Mouse (Mus musculus): Measurements from ENCODE around the gene Shox2. TPM values are rescaled to one million over a fixed set of nuclear protein-coding genes. Genes with fewer than 3 reads are reported as not detected.

Shox2 gene
- polyA plus RNA-seq, 1 experiment from 2014 or later = 18.6 TPM

- ATAC-seq (ENCODE audit: low read depth) (no peak), DNase-seq (ENCODE audit: low spot score) (no peak)
- Histone ChIP-seq H3K9ac (ENCODE audit: low read depth, low read length) (peak overlapping the region; percentile 41; the same call in 1 of the 2 replicates), H3K4me1 (ENCODE audit: control insufficient read depth, insufficient read depth, low read length) (peaks cover 20% of the 10 kb centered on the region; the same call in 1 of the 2 replicates), H3K4me3 (ENCODE audit: low read depth, low read length) (peak overlapping the region; percentile 52; the same call in 1 of the 2 replicates), H3K27ac (replicated peaks; ENCODE audit: low read depth, low read length) (no peak overlapping the region), H3K4me2 (ENCODE audit: low read depth, low read length) (peak overlapping the region; percentile 77), H3K36me3 (ENCODE audit: control insufficient read depth, insufficient read depth, low read length) (no peaks in the 10 kb centered on the region), H3K9me3 (ENCODE audit: control insufficient read depth, low read length) (no peaks in the 10 kb centered on the region), H3K27me3 (replicated peaks; ENCODE audit: control insufficient read depth, insufficient read depth, low read length) (peaks cover 78% of the 10 kb centered on the region)
- 19% methylated on average over 16 of the region's 16 CpGs for WGBS
Observed at GRCm38 (mm10) chr3:66972191-66972950, 9.2 kb downstream of the Shox2 start.

- ATAC-seq (ENCODE audit: low read depth) (no peak), DNase-seq (ENCODE audit: low spot score) (peak; percentile 51)
- peak overlapping the region; percentile 44 for H3K4me2 ChIP-seq (ENCODE audit: low read depth, low read length)
- 2% methylated on average over 28 of the region's 29 CpGs for WGBS
- H3K36me3 ChIP-seq (ENCODE audit: control insufficient read depth, insufficient read depth, low read length) = no peaks in the 10 kb centered on the region
- H3K27ac ChIP-seq (replicated peaks; ENCODE audit: low read depth, low read length) = 0 out of 2 replicates have a peak overlapping the region, but pooled peaks have one; percentile 7
- peak overlapping the region; percentile 5; the same call in 1 of the 2 replicates for H3K9ac ChIP-seq (ENCODE audit: low read depth, low read length)
- H3K4me3 ChIP-seq (ENCODE audit: low read depth, low read length) = peak overlapping the region; percentile 18
- peaks cover 68% of the 10 kb centered on the region for H3K27me3 ChIP-seq (replicated peaks; ENCODE audit: control insufficient read depth, insufficient read depth, low read length)
- H3K4me1 ChIP-seq (ENCODE audit: control insufficient read depth, insufficient read depth, low read length) = peaks cover 20% of the 10 kb centered on the region; the same call in 1 of the 2 replicates
- no peaks in the 10 kb centered on the region for H3K9me3 ChIP-seq (ENCODE audit: control insufficient read depth, low read length)
Observed at GRCm38 (mm10) chr3:66970661-66971331, 10.8 kb downstream of the Shox2 start.

- Histone ChIP-seq H3K27me3 (replicated peaks; ENCODE audit: control insufficient read depth, insufficient read depth, low read length) (peaks cover 65% of the 10 kb centered on the region), H3K4me3 (ENCODE audit: low read depth, low read length) (0 out of 2 replicates have a peak overlapping the region, but pooled peaks have one; percentile 18), H3K4me2 (ENCODE audit: low read depth, low read length) (peak overlapping the region; percentile 44), H3K27ac (replicated peaks; ENCODE audit: low read depth, low read length) (peak overlapping the region; percentile 7; the same call in 1 of the 2 replicates), H3K36me3 (ENCODE audit: control insufficient read depth, insufficient read depth, low read length) (no peaks in the 10 kb centered on the region), H3K9ac (ENCODE audit: low read depth, low read length) (no peak overlapping the region), H3K4me1 (ENCODE audit: control insufficient read depth, insufficient read depth, low read length) (peaks cover 20% of the 10 kb centered on the region; the same call in 1 of the 2 replicates), H3K9me3 (ENCODE audit: control insufficient read depth, low read length) (no peaks in the 10 kb centered on the region)
- no peak for ATAC-seq (ENCODE audit: low read depth)
- DNase-seq (ENCODE audit: low spot score) = no peak
- WGBS = 5% methylated on average over 10 of the region's 10 CpGs
Observed at GRCm38 (mm10) chr3:66970261-66970660, 11.3 kb downstream of the Shox2 start.

- H3K27me3 ChIP-seq (replicated peaks; ENCODE audit: control insufficient read depth, insufficient read depth, low read length) = peaks cover 46% of the 10 kb centered on the region
- H3K27ac ChIP-seq (replicated peaks; ENCODE audit: low read depth, low read length) = no peak overlapping the region
- no peak overlapping the region for H3K4me2 ChIP-seq (ENCODE audit: low read depth, low read length)
- no peak overlapping the region for H3K4me3 ChIP-seq (ENCODE audit: low read depth, low read length)
- no peaks in the 10 kb centered on the region for H3K9me3 ChIP-seq (ENCODE audit: control insufficient read depth, low read length)
- no peak overlapping the region for H3K9ac ChIP-seq (ENCODE audit: low read depth, low read length)
- no peaks in the 10 kb centered on the region for H3K36me3 ChIP-seq (ENCODE audit: control insufficient read depth, insufficient read depth, low read length)
- H3K4me1 ChIP-seq (ENCODE audit: control insufficient read depth, insufficient read depth, low read length) = peaks cover 13% of the 10 kb centered on the region; the same call in 1 of the 2 replicates
- DNase-seq (ENCODE audit: low spot score) (peak; percentile 50), ATAC-seq (ENCODE audit: low read depth) (no peak)
- WGBS = 22% methylated on average over 4 of the region's 4 CpGs
Observed at GRCm38 (mm10) chr3:66967508-66967907, 14.1 kb downstream of the Shox2 start.

GRCm38 (mm10) chr3:66964884-66965283 is 16.7 kb downstream of the Shox2 start:
- Histone ChIP-seq H3K27me3 (replicated peaks; ENCODE audit: control insufficient read depth, insufficient read depth, low read length) (peaks cover 21% of the 10 kb centered on the region), H3K9ac (ENCODE audit: low read depth, low read length) (no peak overlapping the region), H3K36me3 (ENCODE audit: control insufficient read depth, insufficient read depth, low read length) (no peaks in the 10 kb centered on the region), H3K9me3 (ENCODE audit: control insufficient read depth, low read length) (no peaks in the 10 kb centered on the region), H3K27ac (replicated peaks; ENCODE audit: low read depth, low read length) (no peak overlapping the region), H3K4me2 (ENCODE audit: low read depth, low read length) (no peak overlapping the region), H3K4me3 (ENCODE audit: low read depth, low read length) (no peak overlapping the region), H3K4me1 (ENCODE audit: control insufficient read depth, insufficient read depth, low read length) (0 out of 2 replicates have a peak, but pooled peaks cover under 1% of the 10 kb centered on the region)
- WGBS = 43% methylated on average over 3 of the region's 3 CpGs
- ATAC-seq (ENCODE audit: low read depth) (no peak), DNase-seq (ENCODE audit: low spot score) (no peak)

GRCm38 (mm10) chr3:66959972-66960371 is 21.6 kb downstream of the Shox2 start:
- Histone ChIP-seq H3K4me1 (ENCODE audit: control insufficient read depth, insufficient read depth, low read length) (no peaks in the 10 kb centered on the region), H3K4me3 (ENCODE audit: low read depth, low read length) (no peak overlapping the region), H3K9ac (ENCODE audit: low read depth, low read length) (no peak overlapping the region), H3K4me2 (ENCODE audit: low read depth, low read length) (no peak overlapping the region), H3K9me3 (ENCODE audit: control insufficient read depth, low read length) (no peaks in the 10 kb centered on the region), H3K27me3 (replicated peaks; ENCODE audit: control insufficient read depth, insufficient read depth, low read length) (0 out of 2 replicates have a peak, but pooled peaks cover 5% of the 10 kb centered on the region), H3K36me3 (ENCODE audit: control insufficient read depth, insufficient read depth, low read length) (no peaks in the 10 kb centered on the region), H3K27ac (replicated peaks; ENCODE audit: low read depth, low read length) (no peak overlapping the region)
- no peak for ATAC-seq (ENCODE audit: low read depth)
- 54% methylated on average over 5 of the region's 5 CpGs for WGBS
- DNase-seq (ENCODE audit: low spot score) = no peak

- H3K27me3 ChIP-seq (replicated peaks; ENCODE audit: control insufficient read depth, insufficient read depth, low read length) = no peaks in the 10 kb centered on the region
- no peak overlapping the region for H3K9ac ChIP-seq (ENCODE audit: low read depth, low read length)
- no peak overlapping the region for H3K27ac ChIP-seq (replicated peaks; ENCODE audit: low read depth, low read length)
- WGBS = 49% methylated on average over 2 of the region's 2 CpGs
- no peak for ATAC-seq (ENCODE audit: low read depth)
- no peaks in the 10 kb centered on the region for H3K36me3 ChIP-seq (ENCODE audit: control insufficient read depth, insufficient read depth, low read length)
- H3K4me2 ChIP-seq (ENCODE audit: low read depth, low read length) = no peak overlapping the region
- H3K4me3 ChIP-seq (ENCODE audit: low read depth, low read length) = no peak overlapping the region
- no peak for DNase-seq (ENCODE audit: low spot score)
- no peaks in the 10 kb centered on the region for H3K4me1 ChIP-seq (ENCODE audit: control insufficient read depth, insufficient read depth, low read length)
- no peaks in the 10 kb centered on the region for H3K9me3 ChIP-seq (ENCODE audit: control insufficient read depth, low read length)
Observed at GRCm38 (mm10) chr3:66955126-66955525, 26.4 kb downstream of the Shox2 start.

GRCm38 (mm10) chr3:66939675-66940074 is 41.9 kb downstream of the Shox2 start:
- no peak for ATAC-seq (ENCODE audit: low read depth)
- H3K36me3 ChIP-seq (ENCODE audit: control insufficient read depth, insufficient read depth, low read length) = no peaks in the 10 kb centered on the region

More at GRCm38 (mm10) chr3:66939675-66940074, 41.9 kb downstream of the Shox2 start:
- no peaks in the 10 kb centered on the region for H3K9me3 ChIP-seq (ENCODE audit: control insufficient read depth, low read length)
- H3K9ac ChIP-seq (ENCODE audit: low read depth, low read length) = no peak overlapping the region
- no peak overlapping the region for H3K4me3 ChIP-seq (ENCODE audit: low read depth, low read length)
- H3K4me1 ChIP-seq (ENCODE audit: control insufficient read depth, insufficient read depth, low read length) = no peaks in the 10 kb centered on the region
- 70% methylated on average over 10 of the region's 10 CpGs for WGBS
- no peak overlapping the region for H3K27ac ChIP-seq (replicated peaks; ENCODE audit: low read depth, low read length)
- no peak for DNase-seq (ENCODE audit: low spot score)
- H3K27me3 ChIP-seq (replicated peaks; ENCODE audit: control insufficient read depth, insufficient read depth, low read length) = no peaks in the 10 kb centered on the region
- H3K4me2 ChIP-seq (ENCODE audit: low read depth, low read length) = no peak overlapping the region
